ENCODE assay signal across 29 mouse cellular contexts in the genomic region with DNA sequence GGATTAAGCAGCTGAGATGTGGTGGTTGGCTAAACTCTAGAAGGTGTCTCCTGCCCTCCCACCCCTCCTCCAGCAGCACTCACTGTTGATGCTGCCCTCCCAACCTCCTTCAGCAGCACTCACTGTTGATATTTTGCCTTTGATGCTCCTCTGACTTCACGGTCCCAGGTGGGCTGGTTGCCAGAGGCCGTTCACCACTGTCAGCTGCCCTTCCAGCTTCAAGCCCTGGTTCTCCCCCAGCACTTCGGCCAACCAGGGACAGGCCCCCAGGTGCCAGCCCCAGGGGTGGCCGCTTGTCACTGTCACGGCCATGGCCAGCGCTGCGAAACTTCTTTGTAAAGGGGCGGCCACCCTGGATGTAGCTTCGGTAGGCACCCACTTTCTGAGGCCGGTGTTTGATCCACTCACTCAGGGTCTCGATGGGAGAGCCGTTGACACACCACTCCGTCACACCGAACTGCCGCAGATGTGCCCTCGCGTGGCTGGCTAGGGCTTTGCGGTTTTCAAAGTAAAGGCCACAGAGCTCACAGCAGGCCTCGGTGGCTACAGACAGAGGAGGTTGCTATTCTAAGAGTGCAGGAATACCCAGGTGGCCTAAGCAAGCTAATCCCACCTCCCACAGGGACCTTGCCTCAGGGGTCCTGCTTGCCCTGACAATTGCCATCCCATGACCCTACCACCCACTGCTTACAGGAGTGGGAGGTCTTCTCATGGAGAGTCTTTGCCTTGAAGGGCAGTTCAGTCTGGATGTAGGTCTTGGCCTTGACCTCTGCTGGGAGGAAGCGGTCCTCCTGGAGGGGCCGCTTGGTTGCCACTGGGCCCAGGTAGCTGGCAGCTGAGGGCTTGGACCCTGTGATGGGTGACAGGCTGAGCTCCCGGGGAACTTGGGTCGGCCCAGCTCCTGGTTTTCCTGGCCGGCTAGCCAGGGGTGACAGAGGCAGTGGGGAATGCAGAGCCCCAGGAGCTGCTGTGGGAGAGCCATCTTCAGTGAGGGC. TPM values are rescaled to one million over a fixed set of nuclear protein-coding genes. Genes with fewer than 3 reads are reported as not detected.
DNase-seq lines count a peak whose midpoint lies in the region; ATAC-seq and TF ChIP-seq lines count a peak whose summit lies in the region.
"Had no signal": no experiment of that assay in that cellular context is flagged by ENCODE, and none has a peak within 500 bp of the region (broad histone marks: within the 10 kb centered on the region; RNA-seq: fewer than 3 reads in every experiment).

No protein-coding gene starts in this region.

- no peak for ATAC-seq in midbrain, embryonic 11.5 days (ENCODE audit: low FRiP score)
- no peak for ATAC-seq in midbrain, embryonic 15.5 days (replicated peaks)
- ATAC-seq in stomach, postnatal 0 days (ENCODE audit: low FRiP score, low TSS enrichment), result no peak
- ATAC-seq in forebrain, postnatal 0 days, result no peak
- ATAC-seq: activated CD4-positive, CD25-positive, alpha-beta regulatory T cell, adult 4 months; forebrain, embryonic 15.5 days; hindbrain, postnatal 0 days; intestine, embryonic 15.5 days had no signal

- H3K4me3 ChIP-seq in midbrain, embryonic 11.5 days (ENCODE audit: low read depth, low read length), result no peak overlapping the region
- no peak overlapping the region for H3K4me3 ChIP-seq in midbrain, embryonic 15.5 days
- no peak overlapping the region for H3K4me3 ChIP-seq in stomach, postnatal 0 days (ENCODE audit: low read depth, low read length)
- no peak overlapping the region for H3K4me3 ChIP-seq in forebrain, postnatal 0 days (ENCODE audit: low read depth, low read length)
- H3K4me3 ChIP-seq: embryonic facial prominence, embryonic 15.5 days; forebrain, embryonic 15.5 days; hindbrain, embryonic 12.5 days; intestine, embryonic 15.5 days; limb, embryonic 13.5 days; lung, embryonic 15.5 days; midbrain, embryonic 10.5 days; myocyte; neural tube, embryonic 13.5 days had no signal

- no peak overlapping the region for H3K27ac ChIP-seq in midbrain, embryonic 11.5 days (ENCODE audit: low read depth, low read length)
- H3K27ac ChIP-seq in midbrain, embryonic 15.5 days, result no peak overlapping the region
- no peak overlapping the region for H3K27ac ChIP-seq in stomach, postnatal 0 days (replicated peaks)
- H3K27ac ChIP-seq in forebrain, postnatal 0 days (ENCODE audit: low read depth, low read length), result no peak overlapping the region
- H3K27ac ChIP-seq: embryonic facial prominence, embryonic 15.5 days; forebrain, embryonic 15.5 days; hindbrain, embryonic 12.5 days; hindbrain, postnatal 0 days; intestine, embryonic 15.5 days; kidney, postnatal 0 days; limb, embryonic 13.5 days; lung, embryonic 15.5 days; midbrain, embryonic 10.5 days; neural tube, embryonic 13.5 days had no signal

- H3K36me3 ChIP-seq in midbrain, embryonic 11.5 days (ENCODE audit: control insufficient read depth, insufficient read depth, low read length), result peaks cover 44% of the 10 kb centered on the region
- H3K36me3 ChIP-seq in midbrain, embryonic 15.5 days (replicated peaks), result peaks cover 67% of the 10 kb centered on the region
- H3K36me3 ChIP-seq in stomach, postnatal 0 days (ENCODE audit: control insufficient read depth, insufficient read depth, low read length), result peaks cover 35% of the 10 kb centered on the region
- H3K36me3 ChIP-seq in forebrain, postnatal 0 days (ENCODE audit: insufficient read depth), result peaks cover 79% of the 10 kb centered on the region

- WGBS in midbrain, embryonic 11.5 days, result 82% methylated on average over 24 of the region's 24 CpGs
- 82% methylated on average over 24 of the region's 24 CpGs for WGBS in midbrain, embryonic 15.5 days
- WGBS in stomach, postnatal 0 days, result 90% methylated on average over 24 of the region's 24 CpGs
- WGBS in forebrain, postnatal 0 days, result 88% methylated on average over 24 of the region's 24 CpGs

- TF ChIP-seq CTCF in stomach, postnatal 0 days (IDR thresholded peaks at IDR 0.05; ENCODE audit: low read depth), result no peak
- no peak for TF ChIP-seq CTCF in forebrain, postnatal 0 days (IDR thresholded peaks at IDR 0.05; ENCODE audit: low read depth)

- H3K4me2 ChIP-seq in midbrain, embryonic 11.5 days, result no peak overlapping the region
- no peak overlapping the region for H3K4me2 ChIP-seq in midbrain, embryonic 15.5 days
- no peak overlapping the region for H3K4me2 ChIP-seq in stomach, postnatal 0 days (replicated peaks; ENCODE audit: low read depth)
- no peak overlapping the region for H3K4me2 ChIP-seq in forebrain, postnatal 0 days (ENCODE audit: low read depth)
- H3K4me2 ChIP-seq: embryonic facial prominence, embryonic 15.5 days; forebrain, embryonic 15.5 days; heart, embryonic 11.5 days; hindbrain, embryonic 12.5 days; intestine, embryonic 15.5 days; limb, embryonic 13.5 days; liver, embryonic 11.5 days; lung, embryonic 15.5 days; neural tube, embryonic 13.5 days had no signal

- TF ChIP-seq EP300 in stomach, postnatal 0 days (optimal IDR thresholded peaks at IDR 0.05), result no peak

- no peak overlapping the region for H3K9ac ChIP-seq in midbrain, embryonic 11.5 days (ENCODE audit: low read length)
- H3K9ac ChIP-seq in midbrain, embryonic 15.5 days, result no peak overlapping the region
- no peak overlapping the region for H3K9ac ChIP-seq in stomach, postnatal 0 days (ENCODE audit: low read length)
- no peak overlapping the region for H3K9ac ChIP-seq in forebrain, postnatal 0 days
- H3K9ac ChIP-seq: embryonic facial prominence, embryonic 15.5 days; forebrain, embryonic 15.5 days; hindbrain, embryonic 12.5 days; intestine, embryonic 15.5 days; limb, embryonic 13.5 days; lung, embryonic 15.5 days; neural tube, embryonic 13.5 days had no signal

- H3K9me3 ChIP-seq in midbrain, embryonic 11.5 days (ENCODE audit: control insufficient read depth, low read length), result no peaks in the 10 kb centered on the region
- no peaks in the 10 kb centered on the region for H3K9me3 ChIP-seq in midbrain, embryonic 15.5 days
- H3K9me3 ChIP-seq in stomach, postnatal 0 days (ENCODE audit: control insufficient read depth, low read length), result no peaks in the 10 kb centered on the region
- no peaks in the 10 kb centered on the region for H3K9me3 ChIP-seq in forebrain, postnatal 0 days (ENCODE audit: low read length)
- H3K9me3 ChIP-seq: embryonic facial prominence, embryonic 15.5 days; forebrain, embryonic 15.5 days; hindbrain, embryonic 12.5 days; intestine, embryonic 15.5 days; limb, embryonic 13.5 days; lung, embryonic 15.5 days; midbrain, embryonic 10.5 days; neural tube, embryonic 13.5 days had no signal

- peaks cover 2% of the 10 kb centered on the region for H3K4me1 ChIP-seq in midbrain, embryonic 11.5 days (ENCODE audit: control insufficient read depth, insufficient read depth, low read length)
- peaks cover 15% of the 10 kb centered on the region; the same call in 1 of the 2 replicates for H3K4me1 ChIP-seq in midbrain, embryonic 15.5 days
- H3K4me1 ChIP-seq in stomach, postnatal 0 days (replicated peaks; ENCODE audit: control insufficient read depth, insufficient read depth), result no peaks in the 10 kb centered on the region
- no peaks in the 10 kb centered on the region for H3K4me1 ChIP-seq in forebrain, postnatal 0 days (ENCODE audit: insufficient read depth)
- H3K4me1 ChIP-seq: intestine, embryonic 15.5 days; lung, embryonic 15.5 days had no signal

- H3K27me3 ChIP-seq in midbrain, embryonic 11.5 days (ENCODE audit: control insufficient read depth, insufficient read depth, low read length), result no peaks in the 10 kb centered on the region
- H3K27me3 ChIP-seq in midbrain, embryonic 15.5 days (replicated peaks), result no peaks in the 10 kb centered on the region
- H3K27me3 ChIP-seq in stomach, postnatal 0 days (ENCODE audit: control insufficient read depth, insufficient read depth, low read length), result no peaks in the 10 kb centered on the region
- H3K27me3 ChIP-seq in forebrain, postnatal 0 days (ENCODE audit: insufficient read depth, low read length), result no peaks in the 10 kb centered on the region
- H3K27me3 ChIP-seq: embryonic facial prominence, embryonic 15.5 days; forebrain, embryonic 15.5 days; hindbrain, embryonic 12.5 days; intestine, embryonic 15.5 days; limb, embryonic 13.5 days; lung, embryonic 15.5 days; neural tube, embryonic 13.5 days had no signal

- peak; percentile 54 for DNase-seq in adrenal gland, adult 2 months
- DNase-seq in adrenal gland, adult 18-20 months (ENCODE audit: low spot score in 2 of 2), result no peak
- peak; percentile 82 for DNase-seq in midbrain, embryonic 11.5 days (ENCODE audit: low spot score, missing footprints)
- DNase-seq in ZHBTc4 (ENCODE audit: low read depth, low spot score), result peak; percentile 47
- DNase-seq in stomach, postnatal 0 days (ENCODE audit: low spot score), result peak; percentile 10
- DNase-seq in forebrain, postnatal 0 days, result no peak
- DNase-seq: cerebellum, adult 11 months; cerebellum, postnatal 10 days; heart, postnatal 36 days; kidney, adult 2 months; kidney, postnatal 4 days; thymus, adult 2 months; thymus, postnatal 36 days had no signal

RNA-seq across cellular contexts. Expression of a gene that starts 6.7 kb away (rescaled TPM):
- total RNA-seq in adrenal gland, adult 2 months (2021), result 100 to 1,000 TPM in 1 of 2 experiments, 10 to 100 TPM in 1; 74.1 to 117 TPM
- polyA plus RNA-seq in adrenal gland, adult 2 months (2012; rRNA removed), result 398 and 521 TPM in 2 replicates
- 100 to 1,000 TPM in 1 of 2 experiments, 10 to 100 TPM in 1; 98.4 to 128 TPM for total RNA-seq in adrenal gland, adult 18-20 months (2021)
- polyA plus RNA-seq in midbrain, embryonic 11.5 days (2014; fragmentation: Nextera tagmentation; extraction: Ambion mirVana), result 67.1 and 67.4 TPM in 2 replicates
- polyA plus RNA-seq in midbrain, embryonic 15.5 days (2015; fragmentation: Nextera tagmentation; extraction: Ambion mirVana), result 182 and 187 TPM in 2 replicates
- polyA plus RNA-seq in stomach, postnatal 0 days (2015; fragmentation: Nextera tagmentation; extraction: Ambion mirVana), result 25.2 and 31.7 TPM in 2 replicates
- total RNA-seq in forebrain, postnatal 0 days (2014; rRNA removed), result 74.2 and 86.2 TPM in 2 replicates
- 76.0 and 80.5 TPM in 2 replicates for polyA plus RNA-seq in forebrain, postnatal 0 days (2015; fragmentation: Nextera tagmentation; extraction: Ambion mirVana)

RNA-seq across cellular contexts. Expression of a gene that starts 32.2 kb away (rescaled TPM):
- total RNA-seq in adrenal gland, adult 2 months (2021), result 10 to 100 TPM; 45.9 to 48.9 TPM
- polyA plus RNA-seq in adrenal gland, adult 2 months (2012; rRNA removed), result 58.3 and 64.0 TPM in 2 replicates
- 10 to 100 TPM; 42.5 to 49.1 TPM for total RNA-seq in adrenal gland, adult 18-20 months (2021)
- polyA plus RNA-seq in midbrain, embryonic 11.5 days (2014; fragmentation: Nextera tagmentation; extraction: Ambion mirVana), result 33.7 and 36.9 TPM in 2 replicates
- 46.7 and 47.8 TPM in 2 replicates for polyA plus RNA-seq in midbrain, embryonic 15.5 days (2015; fragmentation: Nextera tagmentation; extraction: Ambion mirVana)
- 9.6 and 13.4 TPM in 2 replicates for polyA plus RNA-seq in stomach, postnatal 0 days (2015; fragmentation: Nextera tagmentation; extraction: Ambion mirVana)
- 38.2 and 55.4 TPM in 2 replicates for total RNA-seq in forebrain, postnatal 0 days (2014; rRNA removed)
- polyA plus RNA-seq in forebrain, postnatal 0 days (2015; fragmentation: Nextera tagmentation; extraction: Ambion mirVana), result 35.4 and 42.0 TPM in 2 replicates

RNA-seq across cellular contexts. Expression of a gene that starts 36.0 kb away (rescaled TPM):
- total RNA-seq in adrenal gland, adult 2 months (2021), result 10 to 100 TPM; 58.1 to 88.6 TPM
- 79.3 and 90.7 TPM in 2 replicates for polyA plus RNA-seq in adrenal gland, adult 2 months (2012; rRNA removed)
- 10 to 100 TPM; 73.4 to 87.9 TPM for total RNA-seq in adrenal gland, adult 18-20 months (2021)
- polyA plus RNA-seq in midbrain, embryonic 11.5 days (2014; fragmentation: Nextera tagmentation; extraction: Ambion mirVana), result 53.0 and 55.4 TPM in 2 replicates
- 108 and 114 TPM in 2 replicates for polyA plus RNA-seq in midbrain, embryonic 15.5 days (2015; fragmentation: Nextera tagmentation; extraction: Ambion mirVana)
- 30.3 and 31.0 TPM in 2 replicates for polyA plus RNA-seq in stomach, postnatal 0 days (2015; fragmentation: Nextera tagmentation; extraction: Ambion mirVana)
- total RNA-seq in forebrain, postnatal 0 days (2014; rRNA removed), result 75.0 and 114 TPM in 2 replicates
- polyA plus RNA-seq in forebrain, postnatal 0 days (2015; fragmentation: Nextera tagmentation; extraction: Ambion mirVana), result 44.8 and 64.3 TPM in 2 replicates

RNA-seq across cellular contexts. Expression of a gene that starts 46.3 kb away (rescaled TPM):
- total RNA-seq in adrenal gland, adult 2 months (2021), result 1 to 10 TPM; 1.2 to 1.6 TPM
- polyA plus RNA-seq in adrenal gland, adult 2 months (2012; rRNA removed), result 3.3 and 4.1 TPM in 2 replicates
- total RNA-seq in adrenal gland, adult 18-20 months (2021), result 1 to 10 TPM; 2.0 to 3.0 TPM
- 0.52 and 0.70 TPM in 2 replicates for polyA plus RNA-seq in midbrain, embryonic 11.5 days (2014; fragmentation: Nextera tagmentation; extraction: Ambion mirVana)
- polyA plus RNA-seq in midbrain, embryonic 15.5 days (2015; fragmentation: Nextera tagmentation; extraction: Ambion mirVana), result 0.54 and 0.74 TPM in 2 replicates
- 0.56 and 0.63 TPM in 2 replicates for polyA plus RNA-seq in stomach, postnatal 0 days (2015; fragmentation: Nextera tagmentation; extraction: Ambion mirVana)
- 0.52 and 0.62 TPM in 2 replicates for total RNA-seq in forebrain, postnatal 0 days (2014; rRNA removed)
- polyA plus RNA-seq in forebrain, postnatal 0 days (2015; fragmentation: Nextera tagmentation; extraction: Ambion mirVana), result 0.20 and 0.54 TPM in 2 replicates
- total RNA-seq: gastrocnemius, adult 8-10 months had no signal
- polyA plus RNA-seq: myocyte had no signal

Comparison
In these comparisons a context has a peak if more than half of its experiments do, and no peak if none do; other contexts are left out.
1. DNase-seq: peak in adrenal gland, adult 2 months (single experiment), midbrain, embryonic 11.5 days (single experiment), ZHBTc4 (single experiment) and stomach, postnatal 0 days (single experiment); none in adrenal gland, adult 18-20 months (0 of 2) and forebrain, postnatal 0 days (single experiment).